Mouse (Mus musculus) cerebellum, postnatal 4 days (tissue): ENCODE data around the gene Rgma.

Experiments used
- DNase-seq, 2 experiments: peaks; one replicate each; pipeline ENCODE4 v3.0.0; 2022; ENCODE audit warnings: low spot score in 2 of 2, mixed read lengths in 1 of 2

Rgma gene

GRCm38 (mm10) chr7:73400051-73400916 is 25.0 kb downstream of the Rgma start:
- DNase-seq, result no peak

DNA sequence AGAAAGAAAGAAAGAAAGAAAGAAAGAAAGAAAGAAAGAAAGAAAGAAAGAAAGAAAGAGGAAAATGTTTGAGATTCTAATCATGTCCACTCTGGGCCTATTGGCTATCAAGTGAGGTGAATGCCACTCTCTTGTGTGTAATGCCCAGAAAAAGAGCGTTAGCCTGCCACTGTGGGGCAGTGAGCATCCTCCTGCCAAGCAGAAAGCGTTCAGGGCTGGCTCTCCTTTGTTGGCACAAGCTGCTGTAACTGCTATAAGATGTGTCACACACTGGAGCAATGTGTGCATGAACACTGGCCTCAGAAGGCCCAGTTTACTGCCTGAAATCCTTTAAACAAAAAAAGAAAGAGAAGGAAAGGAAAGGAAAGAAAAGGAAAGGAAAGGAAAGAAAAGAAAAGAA is 26.8 kb downstream of the Rgma start:
- no peak for DNase-seq

DNA sequence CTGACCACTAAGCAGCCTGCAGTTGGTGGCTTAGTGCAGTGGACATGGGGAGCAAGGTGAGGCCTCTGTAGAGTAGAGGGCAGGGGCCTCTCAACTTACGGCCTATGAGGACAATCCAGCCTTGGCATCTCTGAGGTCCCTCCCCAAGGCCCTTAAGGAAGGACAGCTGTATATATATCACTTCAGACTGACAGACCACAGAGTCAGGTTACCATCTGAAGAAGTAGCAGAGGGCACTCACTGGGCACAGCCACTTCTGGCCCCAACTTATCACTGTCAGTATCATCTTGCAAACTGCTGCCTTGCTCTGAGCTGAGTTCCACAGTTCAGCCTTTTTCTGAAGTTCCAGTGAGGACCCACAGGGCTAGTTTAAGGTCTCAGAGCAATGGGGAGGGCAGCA is 27.4 kb downstream of the Rgma start:
- no peak for DNase-seq

GRCm38 (mm10) chr7:73403538-73403937 is 28.2 kb downstream of the Rgma start:
- no peak for DNase-seq

- no peak for DNase-seq
Observed at GRCm38 (mm10) chr7:73405550-73405949, 30.2 kb downstream of the Rgma start.

- DNase-seq, result no peak
Observed at GRCm38 (mm10) chr7:73411523-73411922, 36.2 kb downstream of the Rgma start.

GRCm38 (mm10) chr7:73411986-73412385 is 36.7 kb downstream of the Rgma start:
- no peak for DNase-seq

DNA sequence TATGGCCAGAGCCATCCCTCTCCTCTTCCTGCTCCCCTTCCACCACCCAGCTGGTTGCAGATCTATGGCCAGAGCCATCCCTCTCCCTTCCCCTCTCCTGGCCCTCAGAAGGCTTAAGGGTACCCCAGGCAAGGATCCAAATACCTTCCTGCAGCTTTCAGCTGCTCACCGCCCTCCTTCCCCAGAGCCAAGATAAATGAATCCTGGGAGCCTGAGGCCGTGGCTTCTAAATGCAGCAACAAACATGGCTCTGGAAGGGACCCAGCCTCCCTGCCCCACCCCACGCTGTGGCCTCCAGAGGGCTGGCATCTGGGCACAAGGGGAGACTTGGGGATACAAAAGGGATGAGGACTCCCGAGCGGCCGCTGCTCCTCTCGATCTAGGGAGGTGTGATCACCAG is 37.1 kb downstream of the Rgma start:
- no peak for DNase-seq

- peak in 1 of 2 experiments; percentile 68 for DNase-seq
Observed at GRCm38 (mm10) chr7:73414192-73414591, 38.9 kb downstream of the Rgma start.

- DNase-seq, result no peak
Observed at GRCm38 (mm10) chr7:73419375-73419774, 44.1 kb downstream of the Rgma start.

DNA sequence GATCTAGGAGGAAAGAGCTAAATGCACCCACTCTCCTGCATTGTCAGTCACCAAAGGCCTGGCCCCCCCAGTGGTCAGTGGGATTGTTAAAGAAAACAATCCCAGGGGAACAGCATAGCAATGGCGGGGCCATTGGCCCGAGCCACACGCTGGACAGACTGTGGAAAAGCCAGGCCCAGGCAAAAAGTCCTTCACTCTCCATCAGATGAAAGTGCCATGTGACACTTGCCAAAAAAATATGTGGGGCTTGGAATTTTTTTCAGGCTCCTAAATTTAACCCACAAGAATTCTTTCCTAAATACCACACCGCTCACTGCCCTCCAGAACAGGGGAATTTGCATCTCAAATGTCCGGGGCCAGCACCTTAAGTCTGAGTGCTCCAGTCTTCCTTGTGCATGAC is 45.5 kb downstream of the Rgma start:
- DNase-seq, result no peak

DNA sequence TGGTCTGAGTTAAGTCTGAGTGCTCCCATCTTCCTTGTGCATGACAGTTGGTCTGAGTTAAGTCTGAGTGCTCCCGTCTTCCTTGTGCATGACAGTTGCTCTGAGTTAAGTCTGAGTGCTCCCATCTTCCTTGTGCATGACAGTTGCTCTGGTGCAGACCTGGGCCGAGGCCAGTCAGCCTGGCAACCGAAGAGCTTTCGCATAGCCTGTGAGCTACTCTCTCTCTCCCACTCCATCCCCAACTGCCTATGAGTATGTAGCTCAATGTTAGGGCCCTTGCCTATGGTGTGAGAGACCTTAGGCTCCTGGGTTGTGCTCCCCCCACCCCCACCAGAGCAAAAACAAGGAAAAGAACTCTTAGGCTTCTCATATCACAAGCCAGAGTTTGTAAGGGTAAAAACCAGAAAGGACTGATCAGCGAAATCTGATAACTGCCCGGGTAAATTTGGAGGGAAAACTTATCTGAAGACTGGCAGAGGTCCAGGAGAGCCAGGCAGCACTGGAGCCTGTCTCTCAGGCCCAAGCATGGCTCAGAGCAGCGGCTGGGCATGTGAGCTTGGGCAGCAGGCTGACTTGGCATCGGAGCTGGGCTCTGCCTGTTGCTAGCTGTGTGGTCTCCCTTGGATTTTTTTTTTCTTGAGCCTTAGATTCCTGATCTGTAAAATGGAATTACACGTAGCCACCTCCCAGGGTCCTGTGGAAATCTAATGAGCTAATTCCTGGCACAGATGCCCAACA is 46.1 kb downstream of the Rgma start:
- no peak for DNase-seq

GRCm38 (mm10) chr7:73422223-73423113 is 47.2 kb downstream of the Rgma start:
- peak; percentile 73 to 87 for DNase-seq

DNA sequence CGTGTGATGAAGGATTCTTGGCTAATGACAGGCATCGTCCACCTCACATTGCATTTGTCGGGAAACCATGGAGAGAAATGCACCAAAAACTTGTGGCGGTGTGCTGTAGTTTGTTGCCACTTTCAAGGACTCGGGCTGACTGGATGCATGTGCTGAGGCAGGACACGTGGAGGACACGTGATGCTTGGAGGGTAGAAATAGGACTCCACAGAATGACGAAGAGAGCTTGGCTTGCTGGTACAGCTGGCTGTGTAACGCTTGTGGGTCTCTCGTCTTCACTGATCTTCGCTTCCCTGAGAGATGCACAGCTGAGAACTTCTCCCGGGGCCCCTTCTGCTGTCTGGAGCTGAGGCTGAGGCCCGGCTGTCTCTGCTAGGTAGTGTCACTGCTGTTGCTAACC is 47.9 kb downstream of the Rgma start:
- peak in 1 of 2 experiments; percentile 17 for DNase-seq

DNA sequence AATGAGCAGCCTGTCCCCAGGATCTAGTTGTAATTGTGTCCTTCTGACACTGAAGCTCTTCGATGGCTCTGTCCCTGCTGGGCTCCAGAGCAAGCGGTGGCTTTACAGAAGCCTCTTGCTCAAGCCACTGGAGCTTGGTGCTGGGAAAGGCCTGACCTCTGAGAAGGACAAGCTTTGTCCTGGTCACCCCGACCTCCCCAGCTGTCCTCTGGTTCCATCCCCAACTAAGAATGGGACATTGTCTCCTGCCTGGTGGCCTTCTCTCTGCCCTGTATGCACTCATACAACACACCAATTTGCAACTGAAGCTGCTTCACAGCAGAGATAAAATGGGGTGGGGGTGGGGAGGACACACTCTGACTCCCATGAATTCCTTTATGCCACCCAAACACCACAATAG is 48.9 kb downstream of the Rgma start:
- DNase-seq, result peak in 1 of 2 experiments; percentile 19

DNA sequence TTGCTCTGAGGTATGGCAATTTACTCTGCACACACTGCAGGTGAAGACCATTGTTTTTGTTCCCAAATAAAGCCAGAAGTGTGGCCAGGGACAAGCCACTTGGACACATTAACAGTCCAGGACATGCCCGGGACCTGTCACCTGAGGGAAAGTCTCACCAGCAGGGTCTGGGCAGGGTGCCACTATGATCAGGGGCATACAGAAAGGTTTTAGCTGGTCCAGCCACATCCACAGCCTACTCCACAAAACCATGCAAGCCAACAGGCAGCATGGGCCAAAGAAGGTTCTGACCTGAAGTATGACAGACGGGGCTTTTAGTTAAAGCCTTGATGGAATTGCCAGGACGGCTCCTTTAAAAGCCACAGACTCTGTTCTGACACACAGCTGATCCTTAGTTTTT is 49.4 kb downstream of the Rgma start:
- DNase-seq, result peak in 1 of 2 experiments; percentile 23

DNA sequence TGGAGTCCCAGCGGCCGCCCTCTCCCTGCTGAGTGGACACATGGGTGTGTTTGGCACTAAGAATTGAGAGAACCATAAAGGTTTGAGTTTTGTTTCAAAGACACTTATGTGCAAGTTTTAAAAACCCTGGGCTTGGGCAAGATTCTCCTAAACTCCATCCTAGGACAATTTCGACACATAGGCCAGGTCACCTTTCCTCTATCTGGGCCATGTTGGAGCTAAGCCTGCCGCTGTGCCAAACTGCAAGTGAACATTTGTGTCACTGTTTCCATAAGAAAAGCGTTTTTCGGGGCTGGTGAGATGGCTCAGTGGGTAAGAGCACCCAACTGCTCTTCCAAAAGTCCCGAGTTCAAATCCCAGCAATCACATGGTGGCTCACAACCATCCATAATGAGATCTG is 50.1 kb downstream of the Rgma start:
- no peak for DNase-seq

GRCm38 (mm10) chr7:73426235-73426634 is 50.9 kb downstream of the Rgma start:
- no peak for DNase-seq

- no peak for DNase-seq
Observed at GRCm38 (mm10) chr7:73426752-73427386, 51.6 kb downstream of the Rgma start.

- DNase-seq, result no peak
Observed at GRCm38 (mm10) chr7:73427794-73428193, 52.5 kb downstream of the Rgma start.

GRCm38 (mm10) chr7:73428525-73428924 is 53.2 kb downstream of the Rgma start:
- DNase-seq, result no peak
